Mouse (Mus musculus) neural tube, embryonic 11.5 days (tissue): ENCODE measurements around the gene Ccdc82. TPM values are rescaled to one million over a fixed set of nuclear protein-coding genes. Genes with fewer than 3 reads are reported as not detected.

Source experiments
- ATAC-seq: fragments of 200-750 bp; cut with Nextera tagmentation; 2 replicates; pipeline ENCODE4 v1.8.0; 2017; ENCODE audit warnings: moderate number of reproducible peaks, mild to moderate bottlenecking, moderate TSS enrichment, moderate library complexity; ENCODE audit not compliant: insufficient read depth, low FRiP score, low TSS enrichment
- DNase-seq: peaks from one replicate; pipeline ENCODE4 v3.0.0-alpha.2; 2015; ENCODE audit warnings: low spot score
- H3K27ac ChIP-seq: fragments of 300-500 bp; sonication (generic); 2 replicates; pipeline ENCODE4 v1.5.1; 2014; ENCODE audit warnings: low read depth, mild to moderate bottlenecking, low read length
- H3K27me3 ChIP-seq: fragments of 300-500 bp; sonication (generic); 2 replicates; pipeline ENCODE4 v1.6.1; 2014; ENCODE audit warnings: mild to moderate bottlenecking, low read length, mixed read lengths; ENCODE audit not compliant: control insufficient read depth, insufficient read depth
- H3K36me3 ChIP-seq: fragments of 300-500 bp; sonication (generic); 2 replicates; pipeline ENCODE4 v1.6.1; 2014; ENCODE audit warnings: mild to moderate bottlenecking, low read length, moderate library complexity, mixed read lengths; ENCODE audit not compliant: control insufficient read depth, insufficient read depth
- H3K4me1 ChIP-seq: fragments of 300-500 bp; sonication (generic); 2 replicates; pipeline ENCODE4 v1.6.1; 2014; ENCODE audit warnings: low read length, mixed read lengths; ENCODE audit not compliant: control insufficient read depth, insufficient read depth
- H3K4me2 ChIP-seq: fragments of 300-500 bp; sonication (generic); 2 replicates; pipeline ENCODE4 v1.6.1; 2014; ENCODE audit warnings: low read depth, mild to moderate bottlenecking, moderate library complexity
- H3K4me3 ChIP-seq: fragments of 300-500 bp; sonication (generic); 2 replicates; pipeline ENCODE4 v1.5.1; 2014; ENCODE audit warnings: low read depth, low read length
- H3K9ac ChIP-seq: fragments of 300-500 bp; sonication (generic); 2 replicates; pipeline ENCODE4 v1.6.1; 2014; ENCODE audit warnings: mild to moderate bottlenecking, low read length
- H3K9me3 ChIP-seq: fragments of 300-500 bp; sonication (generic); 2 replicates; pipeline ENCODE4 v1.6.1; 2016; ENCODE audit warnings: low read length; ENCODE audit not compliant: control insufficient read depth
- WGBS: fragments of 180-500 bp; shearing (Covaris S2); extraction: QIAGEN DNeasy Blood & Tissue Kit; methylation state at CpG from one replicate; pipeline ENCODE4 v1.1.7; 2014; 5-methylcytosine and 5-hydroxymethylcytosine counted together
- polyA plus RNA-seq: library from polyadenylated mRNA; unstranded; fragments of >200 nt; fragmentation: Nextera tagmentation; extraction: Ambion mirVana; gene quantifications from 2 replicates; pipeline ENCODE4 v1.2.1, GENCODE M21; 2014

Ccdc82 gene
- polyA plus RNA-seq, 1 experiment from 2014 or later, result 12.9 TPM

- ATAC-seq, result no peak
- WGBS, result 7% methylated on average over 10 of the region's 10 CpGs
Observed at GRCm38 (mm10) chr9:13245481-13245880, 1.3 kb upstream of the Ccdc82 start, which contains the start of gene Jrkl. Jrkl (minus strand) TSS chr9:13245829.

DNA sequence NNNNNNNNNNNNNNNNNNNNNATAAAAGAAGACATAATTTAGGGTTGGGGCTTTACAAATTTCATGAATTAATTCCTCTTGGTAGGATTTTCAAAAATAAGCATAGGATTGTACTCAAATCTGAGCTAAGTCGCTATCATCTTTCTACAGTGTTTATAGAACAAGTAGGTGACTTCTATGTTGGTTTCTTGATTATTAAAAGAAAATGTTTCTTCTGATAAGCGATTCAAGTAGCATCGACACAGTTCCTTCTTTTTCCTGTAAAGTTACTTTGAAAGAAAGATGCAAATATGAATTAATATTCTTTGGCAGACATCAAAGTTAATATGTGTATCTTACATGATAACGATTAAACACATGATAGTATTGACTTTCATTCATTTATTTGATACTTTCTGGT, 1.3 kb downstream of the Ccdc82 start:
- Histone ChIP-seq H3K36me3 (no peaks in the 10 kb centered on the region), H3K4me1 (peaks cover 14% of the 10 kb centered on the region), H3K9me3 (no peaks in the 10 kb centered on the region), H3K4me3 (no peak overlapping the region), H3K4me2 (no peak overlapping the region), H3K27ac (no peak overlapping the region), H3K9ac (no peak overlapping the region), H3K27me3 (no peaks in the 10 kb centered on the region)
- DNase-seq (no peak), ATAC-seq (no peak)
- WGBS, result 94% methylated on average over 4 of the region's 4 CpGs

More at GRCm38 (mm10) chr9:13245481-13245880, 1.3 kb upstream of the Ccdc82 start, which contains the start of gene Jrkl:
- DNase-seq, result peak; percentile 25
- H3K4me2 ChIP-seq, result peak within 1 kb of the TSS; percentile 38
- peak within 1 kb of the TSS; percentile 51 for H3K9ac ChIP-seq
- no peaks in the 10 kb centered on the region for H3K27me3 ChIP-seq
- H3K36me3 ChIP-seq, result no peaks in the 10 kb centered on the region
- no peak within 1 kb of the TSS for H3K27ac ChIP-seq
- H3K9me3 ChIP-seq, result no peaks in the 10 kb centered on the region
- H3K4me1 ChIP-seq, result peaks cover 14% of the 10 kb centered on the region
- peak within 1 kb of the TSS; percentile 59 for H3K4me3 ChIP-seq

DNA sequence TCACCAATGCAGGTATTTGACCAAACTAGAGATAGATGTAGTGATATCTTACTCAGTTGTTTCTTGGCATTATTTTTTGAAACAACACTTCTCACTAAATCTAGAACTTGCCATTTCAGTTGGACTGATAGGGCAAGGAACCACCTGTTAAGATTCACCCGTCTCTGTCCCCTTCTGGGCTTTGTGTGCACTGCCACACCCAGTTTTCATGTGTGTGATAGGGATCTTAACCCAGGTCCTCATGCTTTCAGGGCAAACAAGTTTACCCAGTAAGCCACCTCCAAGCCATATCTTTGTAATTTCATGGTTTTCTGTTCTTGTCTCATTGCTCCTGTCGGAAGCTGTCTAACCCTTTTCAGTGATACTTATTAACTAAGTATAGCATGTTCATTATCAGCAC, 4.5 kb downstream of the Ccdc82 start:
- no peak for DNase-seq
- Histone ChIP-seq H3K4me1 (peaks cover 6% of the 10 kb centered on the region), H3K9me3 (no peaks in the 10 kb centered on the region), H3K36me3 (no peaks in the 10 kb centered on the region), H3K27ac (no peak overlapping the region), H3K4me3 (no peak overlapping the region), H3K9ac (no peak overlapping the region), H3K27me3 (no peaks in the 10 kb centered on the region), H3K4me2 (no peak overlapping the region)
- WGBS, result 87% methylated on average over 2 of the region's 2 CpGs
- no peak for ATAC-seq

GRCm38 (mm10) chr9:13256726-13257125, 10.0 kb downstream of the Ccdc82 start:
- no peak overlapping the region for H3K9ac ChIP-seq
- no peak overlapping the region for H3K4me2 ChIP-seq
- ATAC-seq (no peak), DNase-seq (no peak)
- no peaks in the 10 kb centered on the region for H3K9me3 ChIP-seq
- no peaks in the 10 kb centered on the region for H3K36me3 ChIP-seq
- no peaks in the 10 kb centered on the region for H3K27me3 ChIP-seq
- H3K4me3 ChIP-seq, result no peak overlapping the region
- no peak overlapping the region for H3K27ac ChIP-seq
- 100% methylated on average over 1 of the region's 1 CpGs for WGBS
- H3K4me1 ChIP-seq, result no peaks in the 10 kb centered on the region

GRCm38 (mm10) chr9:13258173-13258572, 11.4 kb downstream of the Ccdc82 start:
- H3K27ac ChIP-seq, result no peak overlapping the region
- no peaks in the 10 kb centered on the region for H3K27me3 ChIP-seq
- no peaks in the 10 kb centered on the region for H3K9me3 ChIP-seq
- H3K4me2 ChIP-seq, result no peak overlapping the region
- no peaks in the 10 kb centered on the region for H3K4me1 ChIP-seq
- DNase-seq, result no peak
- H3K4me3 ChIP-seq, result no peak overlapping the region
- no peak for ATAC-seq
- 91% methylated on average over 2 of the region's 2 CpGs for WGBS
- H3K36me3 ChIP-seq, result no peaks in the 10 kb centered on the region
- H3K9ac ChIP-seq, result no peak overlapping the region

DNA sequence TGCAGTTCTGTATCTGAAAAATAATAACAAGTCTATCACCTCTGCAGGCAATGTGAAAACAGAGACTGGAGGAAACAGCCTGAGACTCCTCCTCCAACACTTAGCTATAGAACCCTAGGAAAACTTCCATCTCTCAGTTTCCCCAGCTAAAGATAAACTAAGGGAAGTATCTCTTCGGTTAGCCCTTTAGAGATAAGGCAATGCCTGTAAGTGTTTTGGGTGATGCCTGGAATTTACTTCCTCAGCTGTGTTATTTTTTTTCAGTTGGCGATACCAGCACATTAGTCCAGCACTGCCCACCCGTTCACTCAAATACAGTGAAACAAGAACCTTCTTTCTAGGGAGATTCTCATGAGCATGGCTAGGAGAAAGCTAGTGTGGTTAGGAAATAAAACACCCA, 14.2 kb downstream of the Ccdc82 start:
- DNase-seq, result no peak
- WGBS, result 89% methylated on average over 3 of the region's 3 CpGs
- no peak overlapping the region for H3K4me2 ChIP-seq
- H3K27ac ChIP-seq, result no peak overlapping the region
- H3K4me3 ChIP-seq, result no peak overlapping the region
- H3K9ac ChIP-seq, result no peak overlapping the region
- H3K27me3 ChIP-seq, result no peaks in the 10 kb centered on the region
- H3K4me1 ChIP-seq, result no peaks in the 10 kb centered on the region
- H3K9me3 ChIP-seq, result no peaks in the 10 kb centered on the region
- ATAC-seq, result no peak
- H3K36me3 ChIP-seq, result no peaks in the 10 kb centered on the region

DNA sequence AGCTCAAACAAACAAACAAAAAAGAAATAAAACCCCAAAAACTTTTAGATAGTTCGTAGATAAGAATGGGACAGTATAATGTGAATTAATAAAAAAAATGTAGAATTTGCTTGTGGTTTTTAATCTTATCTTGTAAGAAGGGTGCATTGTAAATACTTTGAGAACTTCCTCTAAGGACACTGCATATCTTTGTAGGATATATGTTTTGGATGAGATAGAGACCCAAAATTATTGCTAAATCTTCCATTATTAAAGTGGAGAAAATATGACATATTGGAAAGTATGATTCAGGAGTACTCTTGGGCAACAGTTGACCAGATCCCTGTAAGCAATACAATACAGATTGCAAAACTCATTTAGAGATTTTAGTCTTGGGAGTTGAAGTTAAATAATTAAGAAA, 26.5 kb downstream of the Ccdc82 start:
- H3K27ac ChIP-seq, result no peak overlapping the region
- ATAC-seq (no peak), DNase-seq (no peak)
- no peak overlapping the region for H3K4me2 ChIP-seq
- H3K9ac ChIP-seq, result no peak overlapping the region
- H3K4me1 ChIP-seq, result no peaks in the 10 kb centered on the region
- H3K27me3 ChIP-seq, result no peaks in the 10 kb centered on the region
- H3K9me3 ChIP-seq, result no peaks in the 10 kb centered on the region
- WGBS, result 86% methylated on average over 1 of the region's 1 CpGs
- no peaks in the 10 kb centered on the region for H3K36me3 ChIP-seq
- no peak overlapping the region for H3K4me3 ChIP-seq

DNA sequence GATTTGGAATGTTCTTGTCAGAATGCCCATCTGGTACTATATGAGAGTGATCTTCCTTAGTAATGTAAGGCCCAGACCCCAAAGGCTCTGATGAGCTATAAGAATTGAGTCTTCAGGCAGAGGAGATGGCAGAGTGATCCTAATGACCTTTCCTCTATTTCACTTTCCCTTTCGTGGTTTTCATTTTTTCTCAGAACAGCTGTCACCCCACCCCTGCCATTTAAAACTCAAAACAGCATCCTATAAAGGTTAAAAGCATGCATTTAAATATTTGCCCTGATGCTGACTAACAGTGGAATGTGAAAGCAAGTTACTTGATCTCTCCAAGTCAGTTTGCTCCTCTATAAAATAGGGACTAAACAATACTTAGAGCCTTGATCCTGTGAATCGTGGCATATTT, 40.7 kb downstream of the Ccdc82 start:
- Histone ChIP-seq H3K9ac (no peak overlapping the region), H3K27ac (no peak overlapping the region), H3K36me3 (no peaks in the 10 kb centered on the region), H3K9me3 (no peaks in the 10 kb centered on the region), H3K4me1 (no peaks in the 10 kb centered on the region), H3K4me3 (no peak overlapping the region), H3K27me3 (no peaks in the 10 kb centered on the region), H3K4me2 (no peak overlapping the region)
- ATAC-seq (no peak), DNase-seq (no peak)
- 75% methylated on average over 2 of the region's 2 CpGs for WGBS

DNA sequence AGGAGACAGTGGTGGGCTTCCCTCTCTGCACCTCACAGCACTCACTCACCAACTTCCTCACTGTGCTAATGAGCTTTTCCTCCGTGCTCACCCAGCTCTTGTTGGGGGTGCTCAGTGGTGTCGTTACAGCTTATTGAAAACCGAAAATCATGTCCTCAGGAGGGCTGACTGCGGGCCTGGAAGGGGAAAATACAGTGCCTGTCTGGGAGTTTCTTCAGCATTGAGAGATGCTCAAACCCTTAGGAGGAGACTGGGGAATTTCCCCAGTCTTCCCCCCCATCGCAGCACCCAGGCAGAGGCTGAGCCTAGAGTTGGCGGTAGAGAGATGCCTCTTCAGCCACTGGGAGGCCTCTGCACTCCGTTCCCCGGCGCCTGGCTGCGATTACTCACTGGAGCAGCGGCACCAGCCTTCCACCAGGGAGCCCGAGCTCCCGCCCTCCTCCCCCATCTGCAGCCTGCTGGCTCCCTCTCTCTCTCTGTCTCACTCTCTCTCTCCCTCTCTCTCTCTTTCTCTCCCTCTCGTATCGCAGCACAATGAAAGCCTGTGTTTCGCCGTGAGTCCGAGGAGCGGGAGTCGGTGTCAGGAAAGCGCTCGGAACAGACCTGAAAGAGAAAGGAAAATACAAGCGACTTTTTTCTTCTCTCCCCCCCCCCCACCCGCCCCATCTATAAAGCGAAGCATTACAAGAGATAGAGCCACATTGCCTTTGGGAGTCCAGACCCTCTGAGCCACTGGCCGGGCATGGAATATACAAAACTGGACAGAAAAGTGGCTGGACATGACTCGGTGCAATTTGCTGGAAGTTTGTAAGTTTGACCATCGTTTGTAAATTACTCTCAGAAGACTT, 49.7 kb downstream of the Ccdc82 start:
- Histone ChIP-seq H3K4me3 (peak overlapping the region; percentile 65), H3K27ac (peak overlapping the region; percentile 76), H3K4me1 (peaks cover 29% of the 10 kb centered on the region), H3K36me3 (no peaks in the 10 kb centered on the region), H3K4me2 (peak overlapping the region; percentile 97), H3K9me3 (no peaks in the 10 kb centered on the region), H3K9ac (peak overlapping the region; percentile 77), H3K27me3 (no peaks in the 10 kb centered on the region)
- ATAC-seq (peak; percentile 91), DNase-seq (peak; percentile 90)
- WGBS, result under 1% methylated on average over 28 of the region's 28 CpGs
